12 mouse cellular contexts compared by ENCODE assay signal in genomic region chr5:64288031-64288928, GRCm38 (mm10).
DNase-seq lines count a peak whose midpoint lies in the region; ATAC-seq and TF ChIP-seq lines count a peak whose summit lies in the region.
"Had no signal": no experiment of that assay in that cellular context is flagged by ENCODE, and none has a peak within 500 bp of the region (broad histone marks: within the 10 kb centered on the region; RNA-seq: fewer than 3 reads in every experiment).

No protein-coding gene starts in this region.

- H3K27me3 ChIP-seq in hindbrain, postnatal 0 days (ENCODE audit: insufficient read depth, low read length) = no peaks in the 10 kb centered on the region
- no peaks in the 10 kb centered on the region for H3K27me3 ChIP-seq in hindbrain, embryonic 11.5 days (ENCODE audit: control insufficient read depth, insufficient read depth, low read length)
- no peaks in the 10 kb centered on the region for H3K27me3 ChIP-seq in lung, postnatal 0 days (replicated peaks; ENCODE audit: insufficient read depth, low read length)
- H3K27me3 ChIP-seq in intestine, postnatal 0 days (replicated peaks; ENCODE audit: control insufficient read depth, insufficient read depth, low read length) = no peaks in the 10 kb centered on the region
- no peaks in the 10 kb centered on the region for H3K27me3 ChIP-seq in embryonic facial prominence, embryonic 10.5 days (replicated peaks; ENCODE audit: low read depth, poor library complexity, severe bottlenecking)
- H3K27me3 ChIP-seq: forebrain, embryonic 13.5 days; heart, embryonic 12.5 days; hindbrain, embryonic 12.5 days; liver, embryonic 15.5 days; megakaryocyte, embryonic 14.5 days had no signal

- no peak for ATAC-seq in hindbrain, postnatal 0 days
- ATAC-seq in hindbrain, embryonic 11.5 days (ENCODE audit: low FRiP score) = no peak
- no peak for ATAC-seq in lung, postnatal 0 days
- ATAC-seq in intestine, postnatal 0 days = no peak

- H3K4me1 ChIP-seq in hindbrain, postnatal 0 days (ENCODE audit: insufficient read depth, low read length) = no peaks in the 10 kb centered on the region
- no peaks in the 10 kb centered on the region for H3K4me1 ChIP-seq in hindbrain, embryonic 11.5 days (replicated peaks; ENCODE audit: control insufficient read depth, insufficient read depth, low read length)
- no peaks in the 10 kb centered on the region for H3K4me1 ChIP-seq in lung, postnatal 0 days (ENCODE audit: insufficient read depth, low read depth, low read length)
- H3K4me1 ChIP-seq in intestine, postnatal 0 days (replicated peaks; ENCODE audit: control insufficient read depth, insufficient read depth, low read length) = no peaks in the 10 kb centered on the region
- H3K4me1 ChIP-seq in embryonic facial prominence, embryonic 10.5 days = peaks cover 9% of the 10 kb centered on the region
- H3K4me1 ChIP-seq: forebrain, embryonic 13.5 days had no signal

- no peak overlapping the region for H3K4me2 ChIP-seq in hindbrain, postnatal 0 days (ENCODE audit: low read depth, low read length)
- H3K4me2 ChIP-seq in hindbrain, embryonic 11.5 days (replicated peaks; ENCODE audit: low read depth, low read length) = no peak overlapping the region
- H3K4me2 ChIP-seq in lung, postnatal 0 days (replicated peaks; ENCODE audit: low read depth, low read length) = no peak overlapping the region
- H3K4me2 ChIP-seq in intestine, postnatal 0 days (replicated peaks; ENCODE audit: low read depth) = no peak overlapping the region
- H3K4me2 ChIP-seq: forebrain, embryonic 13.5 days; heart, embryonic 12.5 days; hindbrain, embryonic 12.5 days; liver, embryonic 15.5 days had no signal

- no peak for TF ChIP-seq CTCF in hindbrain, postnatal 0 days (IDR thresholded peaks at IDR 0.05; ENCODE audit: low read depth)
- TF ChIP-seq CTCF in lung, postnatal 0 days (IDR thresholded peaks at IDR 0.05) = no peak
- TF ChIP-seq CTCF in intestine, postnatal 0 days (IDR thresholded peaks at IDR 0.05; ENCODE audit: low read depth) = no peak

- TF ChIP-seq EP300 in lung, postnatal 0 days (IDR thresholded peaks at IDR 0.05) = no peak

- H3K4me3 ChIP-seq in hindbrain, postnatal 0 days (ENCODE audit: low read length) = no peak overlapping the region
- no peak overlapping the region for H3K4me3 ChIP-seq in hindbrain, embryonic 11.5 days (ENCODE audit: low read depth, low read length)
- H3K4me3 ChIP-seq in lung, postnatal 0 days (ENCODE audit: low read depth, low read length) = no peak overlapping the region
- no peak overlapping the region for H3K4me3 ChIP-seq in intestine, postnatal 0 days (ENCODE audit: low read depth, low read length)
- H3K4me3 ChIP-seq in embryonic facial prominence, embryonic 10.5 days = no peak overlapping the region
- H3K4me3 ChIP-seq: forebrain, embryonic 13.5 days; heart, embryonic 12.5 days; hindbrain, embryonic 12.5 days; liver, embryonic 15.5 days; megakaryocyte, embryonic 14.5 days had no signal

- no peak overlapping the region for H3K9ac ChIP-seq in hindbrain, postnatal 0 days (replicated peaks; ENCODE audit: low read length)
- H3K9ac ChIP-seq in hindbrain, embryonic 11.5 days (ENCODE audit: low read depth, low read length) = no peak overlapping the region
- no peak overlapping the region for H3K9ac ChIP-seq in lung, postnatal 0 days (replicated peaks; ENCODE audit: low read depth)
- H3K9ac ChIP-seq in intestine, postnatal 0 days (ENCODE audit: low read depth, low read length) = no peak overlapping the region
- H3K9ac ChIP-seq: forebrain, embryonic 13.5 days; heart, embryonic 12.5 days; hindbrain, embryonic 12.5 days; liver, embryonic 15.5 days had no signal

- no peaks in the 10 kb centered on the region for H3K9me3 ChIP-seq in hindbrain, postnatal 0 days (ENCODE audit: low read length)
- no peaks in the 10 kb centered on the region for H3K9me3 ChIP-seq in hindbrain, embryonic 11.5 days (ENCODE audit: control insufficient read depth, low read length)
- no peaks in the 10 kb centered on the region for H3K9me3 ChIP-seq in lung, postnatal 0 days (ENCODE audit: low read length)
- H3K9me3 ChIP-seq in intestine, postnatal 0 days (ENCODE audit: control insufficient read depth) = no peaks in the 10 kb centered on the region
- H3K9me3 ChIP-seq in embryonic facial prominence, embryonic 10.5 days = no peaks in the 10 kb centered on the region
- H3K9me3 ChIP-seq: forebrain, embryonic 13.5 days; heart, embryonic 12.5 days; hindbrain, embryonic 12.5 days; liver, embryonic 15.5 days; megakaryocyte, embryonic 14.5 days had no signal

- 83% methylated on average over 14 of the region's 14 CpGs for WGBS in hindbrain, postnatal 0 days
- 92% methylated on average over 14 of the region's 14 CpGs for WGBS in hindbrain, embryonic 11.5 days
- WGBS in lung, postnatal 0 days = 71% methylated on average over 14 of the region's 14 CpGs
- 75% methylated on average over 14 of the region's 14 CpGs for WGBS in intestine, postnatal 0 days
- WGBS in embryonic facial prominence, embryonic 10.5 days = 91% methylated on average over 14 of the region's 14 CpGs

- no peak for DNase-seq in hindbrain, postnatal 0 days (ENCODE audit: low spot score)
- no peak for DNase-seq in hindbrain, embryonic 11.5 days (ENCODE audit: low spot score)
- DNase-seq in lung, postnatal 0 days (ENCODE audit: low spot score) = peak; percentile 36
- no peak for DNase-seq in lung, postnatal 10 days
- no peak for DNase-seq in embryonic facial prominence, embryonic 10.5 days (ENCODE audit: low spot score)
- no peak for DNase-seq in urinary bladder, adult 2 months (ENCODE audit: low spot score)

- H3K36me3 ChIP-seq in hindbrain, postnatal 0 days (ENCODE audit: insufficient read depth, low read length) = peaks cover 5% of the 10 kb centered on the region; the same call in 1 of the 2 replicates
- no peaks in the 10 kb centered on the region for H3K36me3 ChIP-seq in hindbrain, embryonic 11.5 days (ENCODE audit: control insufficient read depth, insufficient read depth, low read length)
- 0 out of 2 replicates have a peak, but pooled peaks cover 3% of the 10 kb centered on the region for H3K36me3 ChIP-seq in lung, postnatal 0 days (ENCODE audit: insufficient read depth, low read length)
- H3K36me3 ChIP-seq in intestine, postnatal 0 days (ENCODE audit: control insufficient read depth, insufficient read depth) = peaks cover 61% of the 10 kb centered on the region
- peaks cover 46% of the 10 kb centered on the region for H3K36me3 ChIP-seq in embryonic facial prominence, embryonic 10.5 days (replicated peaks)

- H3K27ac ChIP-seq in hindbrain, postnatal 0 days = peak overlapping the region; percentile 9; the same call in 1 of the 2 replicates
- H3K27ac ChIP-seq in hindbrain, embryonic 11.5 days (ENCODE audit: low read depth, low read length) = no peak overlapping the region
- 0 out of 2 replicates have a peak overlapping the region, but pooled peaks have one; percentile 15 for H3K27ac ChIP-seq in lung, postnatal 0 days (ENCODE audit: low read length)
- 0 out of 2 replicates have a peak overlapping the region, but pooled peaks have one; percentile 41 for H3K27ac ChIP-seq in intestine, postnatal 0 days (ENCODE audit: low read depth, low read length)
- H3K27ac ChIP-seq in embryonic facial prominence, embryonic 10.5 days (replicated peaks) = no peak overlapping the region
- H3K27ac ChIP-seq: forebrain, embryonic 13.5 days; hindbrain, embryonic 12.5 days; liver, embryonic 15.5 days had no signal

Comparison
In these comparisons a context has a peak if more than half of its experiments do, and no peak if none do; other contexts are left out.
1. H3K27ac ChIP-seq: peak in hindbrain, postnatal 0 days (single experiment), lung, postnatal 0 days (single experiment) and intestine, postnatal 0 days (single experiment); none in hindbrain, embryonic 11.5 days (single experiment) and embryonic facial prominence, embryonic 10.5 days (single experiment).